Comparison of ENCODE assay signal across 31 mouse cellular contexts in the genomic region with DNA sequence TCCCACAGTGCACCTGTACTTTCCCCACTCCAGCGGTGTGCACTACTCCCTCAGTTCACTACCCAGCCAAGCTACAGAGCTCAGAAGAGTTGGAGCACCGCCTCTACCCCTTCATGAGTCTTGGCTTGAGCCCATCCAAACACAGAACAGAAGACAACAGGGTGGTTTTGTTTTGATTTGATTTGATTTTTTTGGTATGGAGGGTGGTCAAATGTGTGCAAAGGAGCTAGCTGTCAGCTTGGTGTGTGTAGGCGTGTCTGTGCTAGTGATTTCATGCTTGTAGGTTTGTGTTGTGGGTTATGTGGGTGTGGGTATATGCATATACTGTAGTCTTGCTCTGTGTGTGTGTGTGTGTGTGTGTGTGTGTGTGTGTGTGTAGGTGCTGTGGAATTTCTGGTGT.
DNase-seq lines count a peak whose midpoint lies in the region; ATAC-seq and TF ChIP-seq lines count a peak whose summit lies in the region.
"Had no signal": no experiment of that assay in that cellular context is flagged by ENCODE, and none has a peak within 500 bp of the region (broad histone marks: within the 10 kb centered on the region; RNA-seq: fewer than 3 reads in every experiment).

No protein-coding gene starts in this region.

- no peak for ATAC-seq in forebrain, embryonic 11.5 days (replicated peaks; ENCODE audit: low FRiP score)
- ATAC-seq in forebrain, postnatal 0 days, result no peak
- ATAC-seq in embryonic facial prominence, embryonic 15.5 days (ENCODE audit: insufficient number of reproducible peaks, low FRiP score, low TSS enrichment, low read depth), result 0 out of 2 replicates have a peak, but pooled peaks have one; percentile 35
- no peak for ATAC-seq in CD4-positive, CD25-positive, alpha-beta regulatory T cell, adult 4 months
- ATAC-seq: forebrain, embryonic 15.5 days; intestine, embryonic 16.5 days had no signal

- no peak overlapping the region for H3K4me3 ChIP-seq in forebrain, embryonic 11.5 days (ENCODE audit: low read depth, low read length)
- no peak overlapping the region for H3K4me3 ChIP-seq in forebrain, postnatal 0 days (ENCODE audit: low read depth, low read length)
- H3K4me3 ChIP-seq in embryonic facial prominence, embryonic 15.5 days (replicated peaks), result no peak overlapping the region
- H3K4me3 ChIP-seq: forebrain, embryonic 15.5 days; heart, embryonic 10.5 days; heart, embryonic 15.5 days; hindbrain, embryonic 12.5 days; neural tube, embryonic 15.5 days had no signal

- no peak overlapping the region for H3K27ac ChIP-seq in forebrain, embryonic 11.5 days (ENCODE audit: low read depth, low read length)
- no peak overlapping the region for H3K27ac ChIP-seq in forebrain, postnatal 0 days (ENCODE audit: low read depth, low read length)
- peak overlapping the region; percentile 69; the same call in 1 of the 2 replicates for H3K27ac ChIP-seq in embryonic facial prominence, embryonic 15.5 days (replicated peaks)
- H3K27ac ChIP-seq: forebrain, embryonic 15.5 days; heart, embryonic 10.5 days; heart, embryonic 15.5 days; hindbrain, embryonic 12.5 days; kidney, postnatal 0 days; liver, embryonic 14.5 days; neural tube, embryonic 15.5 days had no signal

- H3K9ac ChIP-seq in forebrain, embryonic 11.5 days (ENCODE audit: low read length), result no peak overlapping the region
- H3K9ac ChIP-seq in forebrain, postnatal 0 days, result no peak overlapping the region
- H3K9ac ChIP-seq in embryonic facial prominence, embryonic 15.5 days, result no peak overlapping the region
- H3K9ac ChIP-seq: forebrain, embryonic 15.5 days; heart, embryonic 15.5 days; hindbrain, embryonic 12.5 days; liver, embryonic 14.5 days; neural tube, embryonic 15.5 days had no signal

- no peaks in the 10 kb centered on the region for H3K4me1 ChIP-seq in forebrain, embryonic 11.5 days (replicated peaks; ENCODE audit: control insufficient read depth, insufficient read depth, low read length)
- no peaks in the 10 kb centered on the region for H3K4me1 ChIP-seq in forebrain, postnatal 0 days (ENCODE audit: insufficient read depth)
- no peaks in the 10 kb centered on the region for H3K4me1 ChIP-seq in embryonic facial prominence, embryonic 15.5 days
- H3K4me1 ChIP-seq: neural tube, embryonic 15.5 days had no signal

- 91% methylated on average over 3 of the region's 3 CpGs for WGBS in forebrain, embryonic 11.5 days
- WGBS in forebrain, postnatal 0 days, result 83% methylated on average over 3 of the region's 3 CpGs
- 57% methylated on average over 3 of the region's 3 CpGs for WGBS in embryonic facial prominence, embryonic 15.5 days

- no peaks in the 10 kb centered on the region for H3K9me3 ChIP-seq in forebrain, embryonic 11.5 days (ENCODE audit: control insufficient read depth, low read length)
- no peaks in the 10 kb centered on the region for H3K9me3 ChIP-seq in forebrain, postnatal 0 days (ENCODE audit: low read length)
- H3K9me3 ChIP-seq in embryonic facial prominence, embryonic 15.5 days (replicated peaks), result no peaks in the 10 kb centered on the region
- H3K9me3 ChIP-seq: forebrain, embryonic 15.5 days; heart, embryonic 10.5 days; heart, embryonic 15.5 days; hindbrain, embryonic 12.5 days; neural tube, embryonic 15.5 days had no signal

- no peak for TF ChIP-seq CTCF in forebrain, postnatal 0 days (IDR thresholded peaks at IDR 0.05; ENCODE audit: low read depth)

- peak; percentile 37 for DNase-seq in forebrain, embryonic 11.5 days (ENCODE audit: low spot score)
- DNase-seq in forebrain, postnatal 0 days, result no peak
- DNase-seq in layer of hippocampus, adult 9-11 months, result peak; percentile 77
- no peak for DNase-seq in layer of hippocampus, postnatal 14 days (ENCODE audit: low spot score in 2 of 2)
- DNase-seq in urinary bladder, postnatal 36 days (ENCODE audit: low spot score in 2 of 2), result no peak
- DNase-seq: adrenal gland, postnatal 14 days; cerebellum, adult 11-12 months; cerebellum, adult 9-11 months; embryo, embryonic 11 days; gastrocnemius, postnatal 10 days; heart, adult 11 months; kidney, adult 8-10 months; kidney, postnatal 4 days; left cerebral cortex, postnatal 4 days; liver; lung, adult 2 months; lung, postnatal 14 days; midbrain, embryonic 14.5 days; retina, postnatal 1 day; right cerebral cortex, postnatal 25 days; thymus, postnatal 14 days had no signal

- H3K4me2 ChIP-seq in forebrain, embryonic 11.5 days (ENCODE audit: low read depth, low read length, severe bottlenecking), result no peak overlapping the region
- no peak overlapping the region for H3K4me2 ChIP-seq in forebrain, postnatal 0 days (ENCODE audit: low read depth)
- no peak overlapping the region for H3K4me2 ChIP-seq in embryonic facial prominence, embryonic 15.5 days (replicated peaks)
- H3K4me2 ChIP-seq: forebrain, embryonic 15.5 days; heart, embryonic 15.5 days; hindbrain, embryonic 12.5 days; neural tube, embryonic 15.5 days had no signal

- H3K36me3 ChIP-seq in forebrain, embryonic 11.5 days (ENCODE audit: control insufficient read depth, insufficient read depth, low read length), result no peaks in the 10 kb centered on the region
- no peaks in the 10 kb centered on the region for H3K36me3 ChIP-seq in forebrain, postnatal 0 days (ENCODE audit: insufficient read depth)
- no peaks in the 10 kb centered on the region for H3K36me3 ChIP-seq in embryonic facial prominence, embryonic 15.5 days
- H3K36me3 ChIP-seq: forebrain, embryonic 15.5 days; heart, embryonic 10.5 days; heart, embryonic 15.5 days; hindbrain, embryonic 12.5 days; neural tube, embryonic 15.5 days had no signal

- no peaks in the 10 kb centered on the region for H3K27me3 ChIP-seq in forebrain, embryonic 11.5 days (ENCODE audit: control insufficient read depth, insufficient read depth, low read length)
- no peaks in the 10 kb centered on the region for H3K27me3 ChIP-seq in forebrain, postnatal 0 days (ENCODE audit: insufficient read depth, low read length)
- no peaks in the 10 kb centered on the region for H3K27me3 ChIP-seq in embryonic facial prominence, embryonic 15.5 days
- H3K27me3 ChIP-seq: forebrain, embryonic 15.5 days; heart, embryonic 15.5 days; hindbrain, embryonic 12.5 days; neural tube, embryonic 15.5 days had no signal

Comparison
In these comparisons a context has a peak if more than half of its experiments do, and no peak if none do; other contexts are left out.
1. DNase-seq: peak in forebrain, embryonic 11.5 days (single experiment) and layer of hippocampus, adult 9-11 months (single experiment); none in forebrain, postnatal 0 days (single experiment), layer of hippocampus, postnatal 14 days (0 of 2) and urinary bladder, postnatal 36 days (0 of 2).